Mouse (Mus musculus) embryonic facial prominence, embryonic 10.5 days (tissue): ENCODE data around the gene Dapk1. TPM values are rescaled to one million over a fixed set of nuclear protein-coding genes. Genes with fewer than 3 reads are reported as not detected.

ENCODE experiments used
- DNase-seq: peaks from one replicate; pipeline ENCODE4 v3.0.0-alpha.2; 2017; ENCODE audit warnings: low spot score
- H3K27ac ChIP-seq: fragments of 300-500 bp; sonication (generic); replicated peaks from 2 replicates; pipeline ENCODE4 v1.5.1; 2016; ENCODE audit warnings: mild to moderate bottlenecking
- H3K27me3 ChIP-seq: fragments of 300-500 bp; sonication (generic); replicated peaks from 2 replicates; pipeline ENCODE4 v1.6.1; 2016; ENCODE audit warnings: low read depth, mild to moderate bottlenecking; ENCODE audit not compliant: poor library complexity, severe bottlenecking
- H3K36me3 ChIP-seq: fragments of 300-500 bp; sonication (generic); replicated peaks from 2 replicates; pipeline ENCODE4 v1.6.1; 2016; ENCODE audit warnings: mild to moderate bottlenecking, moderate library complexity
- H3K4me1 ChIP-seq: fragments of 300-500 bp; sonication (generic); 2 replicates; pipeline ENCODE4 v1.6.1; 2016
- H3K4me3 ChIP-seq: fragments of 300-500 bp; sonication (generic); 2 replicates; pipeline ENCODE4 v1.5.1; 2016; ENCODE audit warnings: mild to moderate bottlenecking, moderate library complexity
- H3K9me3 ChIP-seq: fragments of 300-500 bp; sonication (generic); 2 replicates; pipeline ENCODE4 v1.6.1; 2016; ENCODE audit warnings: mild to moderate bottlenecking
- WGBS: fragments of 180-500 bp; shearing (Covaris S2); methylation state at CpG from one replicate; pipeline ENCODE4 v1.1.7; 2016; 5-methylcytosine and 5-hydroxymethylcytosine counted together
- polyA plus RNA-seq: library from polyadenylated mRNA; unstranded; fragments of >200 nt; fragmentation: Nextera tagmentation; extraction: Ambion mirVana; gene quantifications from 2 replicates; pipeline ENCODE4 v1.2.1, GENCODE M21; 2016

Dapk1 gene
- polyA plus RNA-seq, 1 experiment from 2014 or later: 20.9 TPM

DNA sequence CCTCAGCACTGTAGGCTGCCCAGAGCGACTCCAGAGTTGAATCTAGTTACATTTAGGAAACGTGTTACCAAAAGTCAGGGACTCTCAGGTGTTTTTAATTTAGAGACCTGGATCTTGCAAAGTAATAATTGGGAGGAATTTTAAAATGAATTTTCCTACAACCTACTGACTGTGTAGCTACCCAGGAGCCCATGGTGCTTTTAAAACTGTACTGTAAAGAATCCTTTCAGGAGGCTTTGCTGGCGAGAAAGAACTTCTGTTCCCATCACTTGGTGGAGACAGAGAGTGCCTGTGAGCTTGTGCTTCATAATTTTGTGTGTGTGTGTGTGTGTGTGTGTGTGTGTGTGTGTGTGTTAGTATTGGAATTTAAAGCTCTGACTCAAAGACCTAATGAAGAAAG is 109.2 kb downstream of the Dapk1 start:
- no peaks in the 10 kb centered on the region for H3K27me3 ChIP-seq
- H3K27ac ChIP-seq: no peak overlapping the region
- H3K9me3 ChIP-seq: no peaks in the 10 kb centered on the region
- peaks cover 17% of the 10 kb centered on the region for H3K4me1 ChIP-seq
- H3K36me3 ChIP-seq: no peaks in the 10 kb centered on the region; the same call in 1 of the 2 replicates
- WGBS: 74% methylated on average over 3 of the region's 3 CpGs
- DNase-seq: no peak
- no peak overlapping the region for H3K4me3 ChIP-seq

DNA sequence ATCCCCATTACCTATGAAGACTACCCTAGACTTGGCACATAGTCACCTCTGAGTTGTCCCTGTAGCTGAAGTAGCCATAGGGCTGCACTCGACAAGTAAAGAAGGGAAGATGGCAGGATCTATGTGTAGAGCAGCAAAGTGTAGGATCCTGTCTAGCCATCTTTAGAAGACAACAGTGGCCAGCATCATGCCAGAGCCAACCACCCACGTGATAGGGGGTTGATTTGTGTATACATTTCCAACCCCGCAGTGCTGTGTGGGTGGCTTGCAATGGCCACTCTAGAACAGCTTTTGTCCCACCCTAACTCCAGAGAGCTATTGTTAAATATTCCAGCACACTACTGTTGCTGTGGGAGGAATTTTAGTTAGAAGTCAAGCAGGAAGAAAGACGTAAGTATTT is 111.8 kb downstream of the Dapk1 start:
- Histone ChIP-seq H3K4me1 (0 out of 2 replicates have a peak, but pooled peaks cover 3% of the 10 kb centered on the region), H3K27me3 (no peaks in the 10 kb centered on the region), H3K27ac (no peak overlapping the region), H3K36me3 (peaks cover 15% of the 10 kb centered on the region), H3K9me3 (no peaks in the 10 kb centered on the region), H3K4me3 (no peak overlapping the region)
- DNase-seq: no peak
- 96% methylated on average over 4 of the region's 4 CpGs for WGBS

DNA sequence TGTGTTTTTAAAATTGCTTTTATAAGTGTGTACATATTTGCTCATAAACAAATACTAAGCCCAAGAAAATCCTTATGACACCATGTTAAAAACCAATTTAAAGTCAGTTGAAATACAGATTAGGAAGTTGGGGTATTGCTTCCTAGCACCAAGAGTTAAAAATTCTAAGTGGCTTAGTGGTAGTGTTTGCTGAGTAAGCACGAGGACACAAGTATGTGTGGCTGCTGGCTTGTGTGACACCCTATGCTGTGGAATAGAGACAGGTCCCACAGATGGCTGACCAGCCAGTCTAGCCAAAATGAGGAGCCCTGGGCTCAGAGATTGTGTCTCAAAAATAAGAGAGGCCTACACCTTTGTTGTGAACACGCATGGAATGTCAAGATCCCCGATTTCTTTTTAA is 114.4 kb downstream of the Dapk1 start:
- Histone ChIP-seq H3K9me3 (no peaks in the 10 kb centered on the region), H3K4me3 (no peak overlapping the region), H3K27me3 (no peaks in the 10 kb centered on the region), H3K4me1 (no peaks in the 10 kb centered on the region), H3K27ac (no peak overlapping the region), H3K36me3 (peaks cover 38% of the 10 kb centered on the region)
- WGBS: 81% methylated on average over 3 of the region's 3 CpGs
- no peak for DNase-seq

GRCm38 (mm10) chr13:60717421-60717820 is 115.7 kb downstream of the Dapk1 start:
- no peak for DNase-seq
- Histone ChIP-seq H3K4me3 (no peak overlapping the region), H3K36me3 (peaks cover 45% of the 10 kb centered on the region), H3K9me3 (no peaks in the 10 kb centered on the region), H3K27ac (no peak overlapping the region), H3K4me1 (no peaks in the 10 kb centered on the region), H3K27me3 (no peaks in the 10 kb centered on the region)
- 93% methylated on average over 10 of the region's 10 CpGs for WGBS

DNA sequence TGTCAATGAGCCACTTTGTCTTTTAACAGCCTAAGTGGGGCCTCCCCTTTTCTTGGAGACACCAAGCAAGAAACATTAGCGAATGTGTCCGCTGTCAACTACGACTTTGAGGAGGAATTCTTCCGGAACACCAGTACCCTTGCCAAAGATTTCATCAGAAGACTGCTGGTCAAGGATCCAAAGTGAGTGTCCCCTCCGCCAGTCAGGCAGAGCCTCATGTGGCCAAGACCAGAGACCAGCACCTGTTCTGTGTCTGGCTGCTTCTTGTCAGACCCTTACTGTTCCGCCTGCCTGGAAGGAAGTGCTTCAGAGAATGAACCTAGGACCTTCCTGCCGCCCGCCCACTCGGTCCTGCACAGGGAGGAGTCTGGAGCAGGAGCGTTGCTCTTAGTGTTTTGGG is 117.8 kb downstream of the Dapk1 start:
- 92% methylated on average over 10 of the region's 10 CpGs for WGBS
- H3K4me3 ChIP-seq: no peak overlapping the region
- peaks cover 66% of the 10 kb centered on the region for H3K36me3 ChIP-seq
- no peaks in the 10 kb centered on the region for H3K9me3 ChIP-seq
- no peak overlapping the region for H3K27ac ChIP-seq
- H3K27me3 ChIP-seq: no peaks in the 10 kb centered on the region
- DNase-seq: no peak
- peaks cover 6% of the 10 kb centered on the region; the same call in 1 of the 2 replicates for H3K4me1 ChIP-seq

DNA sequence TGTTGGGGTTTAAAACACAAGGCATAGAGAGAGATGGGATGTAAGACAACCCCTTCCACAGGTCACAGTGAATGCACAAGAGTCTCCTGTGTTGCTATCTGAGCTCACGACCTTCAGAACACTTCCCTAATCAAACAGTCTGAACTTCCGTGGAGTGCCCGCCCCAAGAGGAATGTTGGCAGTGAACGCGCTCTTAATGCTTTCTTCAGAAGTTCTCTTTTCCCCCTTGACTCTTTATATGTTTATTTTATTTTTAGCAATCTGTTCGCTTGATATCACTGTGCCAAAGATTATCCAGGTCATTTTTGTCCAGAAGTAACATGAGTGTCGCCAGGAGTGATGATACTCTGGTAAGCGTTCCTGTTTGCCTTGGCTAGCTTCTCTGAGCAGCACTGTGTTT is 121.0 kb downstream of the Dapk1 start:
- Histone ChIP-seq H3K4me1 (peaks cover 6% of the 10 kb centered on the region; the same call in 1 of the 2 replicates), H3K27ac (no peak overlapping the region), H3K4me3 (no peak overlapping the region), H3K9me3 (no peaks in the 10 kb centered on the region), H3K36me3 (peaks cover 84% of the 10 kb centered on the region), H3K27me3 (no peaks in the 10 kb centered on the region)
- WGBS: 87% methylated on average over 8 of the region's 8 CpGs
- no peak for DNase-seq

DNA sequence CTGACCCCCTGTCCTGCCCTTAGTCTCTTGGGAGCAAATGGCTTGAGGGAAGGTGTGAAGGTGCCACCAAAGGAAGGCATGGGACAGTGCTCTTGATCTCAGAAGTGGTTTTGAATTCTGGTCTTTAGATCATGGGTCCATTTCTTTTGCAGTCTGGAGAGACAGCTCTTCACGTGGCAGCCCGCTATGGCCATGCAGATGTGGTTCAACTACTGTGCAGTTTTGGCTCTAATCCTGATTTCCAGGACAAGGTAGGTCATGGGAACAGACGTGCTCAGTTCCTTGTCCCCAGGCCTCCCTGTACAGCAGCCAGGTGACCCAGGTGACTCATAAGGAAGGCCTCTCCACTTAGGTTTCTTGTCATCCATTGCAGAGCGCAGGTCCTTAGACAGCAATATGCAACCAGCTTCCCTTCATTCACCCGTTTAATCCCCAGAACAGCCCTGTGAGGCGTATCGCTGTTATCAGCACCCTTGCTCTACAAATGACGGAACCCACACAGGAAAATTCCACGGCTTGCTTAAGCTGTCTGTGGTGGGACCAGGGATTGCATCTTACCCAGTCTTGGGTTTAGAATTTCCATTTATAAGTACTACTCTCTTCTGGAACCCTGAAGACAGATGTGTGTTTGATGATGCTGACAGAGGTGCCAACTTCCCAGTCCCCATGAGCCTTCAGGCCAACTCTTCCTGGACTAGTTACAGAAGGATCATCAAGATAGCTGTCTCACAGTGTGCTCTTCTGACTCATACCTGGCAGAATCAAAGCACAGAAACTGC is 126.7 kb downstream of the Dapk1 start:
- H3K36me3 ChIP-seq: peaks cover 92% of the 10 kb centered on the region
- WGBS: 92% methylated on average over 9 of the region's 9 CpGs

DNA sequence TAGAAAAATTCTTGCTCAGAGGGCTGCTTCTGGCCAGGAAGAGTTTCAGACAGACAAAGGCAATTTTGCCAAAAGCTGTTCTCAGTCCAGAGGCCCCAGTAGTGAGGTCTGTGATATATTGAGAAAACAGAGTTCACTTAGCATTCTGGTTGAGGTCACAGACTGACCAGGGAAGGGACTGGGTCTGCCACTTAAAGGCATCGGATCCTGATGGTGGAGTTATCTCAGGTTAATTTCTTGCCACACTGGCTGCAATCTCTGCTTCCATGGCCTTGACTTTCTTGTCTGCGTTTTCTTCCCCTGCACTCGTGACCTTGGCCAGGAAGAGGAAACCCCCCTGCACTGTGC is 127.3 kb downstream of the Dapk1 start:
- WGBS: 74% methylated on average over 3 of the region's 3 CpGs
- Histone ChIP-seq H3K9me3 (no peaks in the 10 kb centered on the region), H3K27ac (no peak overlapping the region), H3K4me1 (no peaks in the 10 kb centered on the region), H3K4me3 (no peak overlapping the region), H3K36me3 (peaks cover 90% of the 10 kb centered on the region), H3K27me3 (no peaks in the 10 kb centered on the region)
- DNase-seq: no peak

More for the DNA sequence above, 126.7 kb downstream of the Dapk1 start:
- DNase-seq: no peak
- Histone ChIP-seq H3K27ac (no peak overlapping the region), H3K4me1 (peaks cover 3% of the 10 kb centered on the region; the same call in 1 of the 2 replicates), H3K27me3 (no peaks in the 10 kb centered on the region), H3K9me3 (no peaks in the 10 kb centered on the region), H3K4me3 (no peak overlapping the region)

DNA sequence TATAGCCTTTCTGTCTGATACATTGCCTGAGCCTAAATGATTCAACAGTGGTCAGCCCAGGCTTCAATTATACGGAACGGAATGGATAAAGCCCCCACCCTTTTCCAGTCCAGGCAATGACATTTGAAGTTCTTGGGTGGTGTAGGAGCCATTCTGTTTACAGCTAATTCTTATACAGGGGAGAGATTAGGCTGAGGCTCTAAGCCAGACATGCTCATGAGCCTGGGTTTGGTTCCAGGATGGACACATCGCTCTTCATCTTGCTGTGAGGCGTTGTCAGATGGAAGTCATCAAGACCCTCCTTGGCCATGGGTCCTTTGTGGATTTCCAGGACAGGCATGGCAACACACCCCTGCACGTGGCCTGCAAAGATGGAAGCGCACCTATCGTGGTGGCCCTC is 128.8 kb downstream of the Dapk1 start:
- WGBS: 92% methylated on average over 7 of the region's 7 CpGs
- peaks cover 91% of the 10 kb centered on the region for H3K36me3 ChIP-seq

GRCm38 (mm10) chr13:60731001-60731400 is 129.3 kb downstream of the Dapk1 start:
- DNase-seq: no peak
- WGBS: 89% methylated on average over 3 of the region's 3 CpGs
- Histone ChIP-seq H3K27me3 (no peaks in the 10 kb centered on the region), H3K9me3 (no peaks in the 10 kb centered on the region), H3K4me1 (no peaks in the 10 kb centered on the region; the same call in 1 of the 2 replicates), H3K36me3 (peaks cover 90% of the 10 kb centered on the region), H3K4me3 (no peak overlapping the region), H3K27ac (no peak overlapping the region)

More for the DNA sequence above, 128.8 kb downstream of the Dapk1 start:
- H3K27ac ChIP-seq: no peak overlapping the region
- no peaks in the 10 kb centered on the region for H3K4me1 ChIP-seq
- DNase-seq: no peak
- H3K9me3 ChIP-seq: no peaks in the 10 kb centered on the region
- no peak overlapping the region for H3K4me3 ChIP-seq
- no peaks in the 10 kb centered on the region for H3K27me3 ChIP-seq

GRCm38 (mm10) chr13:60735306-60735705 is 133.6 kb downstream of the Dapk1 start:
- H3K9me3 ChIP-seq: no peaks in the 10 kb centered on the region
- peaks cover 20% of the 10 kb centered on the region for H3K4me1 ChIP-seq
- DNase-seq: no peak
- no peak overlapping the region for H3K27ac ChIP-seq
- H3K4me3 ChIP-seq: no peak overlapping the region
- H3K27me3 ChIP-seq: no peaks in the 10 kb centered on the region
- peaks cover 68% of the 10 kb centered on the region for H3K36me3 ChIP-seq
- 94% methylated on average over 9 of the region's 9 CpGs for WGBS

DNA sequence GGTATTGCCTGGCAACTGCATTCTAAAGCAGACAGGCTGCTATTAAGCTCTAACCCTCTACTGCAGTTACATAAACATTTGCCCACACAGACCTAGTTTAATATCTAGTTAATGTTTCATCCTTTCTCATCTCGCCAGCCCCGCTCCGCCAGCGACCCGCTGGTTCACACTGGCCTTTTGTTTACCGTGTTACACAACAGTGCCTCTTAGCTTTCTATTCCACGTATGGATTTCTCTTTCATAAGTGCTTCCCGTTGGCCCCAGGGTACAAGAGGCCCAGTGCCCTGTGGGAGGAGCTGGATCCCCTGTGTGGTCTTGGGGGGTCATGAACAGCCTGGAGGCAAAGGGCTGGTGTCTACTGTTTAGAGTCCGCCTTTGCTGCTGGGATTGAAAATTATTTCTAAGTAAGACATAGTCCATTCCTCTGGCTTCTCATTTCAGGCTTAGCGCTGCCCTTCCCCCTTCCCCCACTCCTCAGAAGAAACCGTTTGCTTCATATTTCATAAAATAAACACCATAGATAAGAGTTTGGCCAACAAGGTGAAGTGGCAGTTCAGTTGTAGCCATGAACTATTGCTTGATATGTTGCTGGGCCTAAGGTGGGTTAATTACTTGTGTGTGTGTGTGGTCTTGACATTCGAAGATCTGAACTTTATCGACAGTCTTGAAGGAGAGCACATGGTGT is 134.8 kb downstream of the Dapk1 start:
- peaks cover 20% of the 10 kb centered on the region for H3K4me1 ChIP-seq
- H3K27me3 ChIP-seq: no peaks in the 10 kb centered on the region
- H3K27ac ChIP-seq: 0 out of 2 replicates have a peak overlapping the region, but pooled peaks have one; percentile 32
- no peaks in the 10 kb centered on the region for H3K9me3 ChIP-seq
- no peak overlapping the region for H3K4me3 ChIP-seq
- DNase-seq: no peak
- 80% methylated on average over 13 of the region's 13 CpGs for WGBS
- H3K36me3 ChIP-seq: peaks cover 64% of the 10 kb centered on the region
